12 mouse cellular contexts compared by ENCODE assay signal in the genomic region with DNA sequence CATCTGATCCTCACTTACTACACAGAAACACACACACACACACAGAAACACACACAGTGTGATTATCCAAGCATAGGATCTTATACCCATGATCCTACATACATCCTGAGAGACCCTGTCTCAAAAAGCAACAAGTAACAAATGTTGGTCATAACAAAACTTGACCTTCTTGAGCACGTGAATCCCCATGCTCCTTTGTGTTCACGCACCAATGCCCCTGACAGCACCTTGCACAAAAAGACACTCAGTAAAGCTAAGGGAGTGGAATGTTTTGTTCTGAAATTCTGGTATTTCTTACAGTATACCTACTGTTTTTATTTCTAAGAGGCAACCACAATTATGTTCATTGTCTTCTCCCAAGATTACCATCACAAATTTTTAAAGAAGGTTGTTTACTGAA. TPM values are rescaled to one million over a fixed set of nuclear protein-coding genes. Genes with fewer than 3 reads are reported as not detected.
A peak's percentile ranks its signal among the peaks of the same experiment; 100 is the strongest.
DNase-seq lines count a peak whose midpoint lies in the region; ATAC-seq and TF ChIP-seq lines count a peak whose summit lies in the region.
"Had no signal": no experiment of that assay in that cellular context is flagged by ENCODE, and none has a peak within 500 bp of the region (broad histone marks: within the 10 kb centered on the region; RNA-seq: fewer than 3 reads in every experiment).

No protein-coding gene starts in this region.

- 31% methylated on average over 2 of the region's 2 CpGs for WGBS in cerebellum, adult 2 months
- WGBS in lung, embryonic 16.5 days, result 75% methylated on average over 2 of the region's 2 CpGs
- WGBS in limb, embryonic 12.5 days, result 94% methylated on average over 2 of the region's 2 CpGs
- WGBS in neural tube, embryonic 13.5 days, result 68% methylated on average over 2 of the region's 2 CpGs

- TF ChIP-seq CTCF in cerebellum, adult 2 months (IDR thresholded peaks at IDR 0.05; ENCODE audit: borderline replicate concordance, insufficient read depth, low read depth, low read length), result no peak

- no peak for ATAC-seq in lung, embryonic 16.5 days (ENCODE audit: low read depth)
- no peak for ATAC-seq in limb, embryonic 12.5 days (ENCODE audit: insufficient number of reproducible peaks, insufficient read depth, low FRiP score, low TSS enrichment, low read depth)
- no peak for ATAC-seq in neural tube, embryonic 13.5 days (ENCODE audit: low read depth)
- no peak for ATAC-seq in megakaryocyte-erythroid progenitor cell, adult 5-6 weeks (replicated peaks; ENCODE audit: low FRiP score, low TSS enrichment, poor library complexity, severe bottlenecking)

- peak overlapping the region; percentile 69; the same call in 1 of the 2 replicates for H3K4me2 ChIP-seq in lung, embryonic 16.5 days (ENCODE audit: low read depth, low read length)
- peak overlapping the region; percentile 79 for H3K4me2 ChIP-seq in limb, embryonic 12.5 days
- peak overlapping the region; percentile 84 for H3K4me2 ChIP-seq in neural tube, embryonic 13.5 days

- peaks cover 16% of the 10 kb centered on the region for H3K36me3 ChIP-seq in lung, embryonic 16.5 days (ENCODE audit: control insufficient read depth, insufficient read depth, low read length)
- H3K36me3 ChIP-seq in limb, embryonic 12.5 days, result peaks cover 35% of the 10 kb centered on the region
- peaks cover 24% of the 10 kb centered on the region for H3K36me3 ChIP-seq in neural tube, embryonic 13.5 days

- no peak for TF ChIP-seq POLR2A in cerebellum, adult 2 months (IDR thresholded peaks at IDR 0.05; ENCODE audit: borderline replicate concordance, insufficient read depth, low read length)

- no peak overlapping the region for H3K27ac ChIP-seq in cerebellum, adult 2 months (ENCODE audit: insufficient read depth, low read length)
- H3K27ac ChIP-seq in lung, embryonic 16.5 days (ENCODE audit: low read length), result no peak overlapping the region
- no peak overlapping the region for H3K27ac ChIP-seq in limb, embryonic 12.5 days
- H3K27ac ChIP-seq in neural tube, embryonic 13.5 days (replicated peaks), result no peak overlapping the region

- H3K9me3 ChIP-seq in lung, embryonic 16.5 days (ENCODE audit: control insufficient read depth, low read length), result no peaks in the 10 kb centered on the region
- no peaks in the 10 kb centered on the region for H3K9me3 ChIP-seq in limb, embryonic 12.5 days
- H3K9me3 ChIP-seq in neural tube, embryonic 13.5 days, result no peaks in the 10 kb centered on the region

- no peak for DNase-seq in cerebellum, adult 2 months
- DNase-seq in cerebellum, postnatal 14 days, result no peak
- no peak for DNase-seq in lung, adult 18-20 months
- DNase-seq in layer of hippocampus, adult 9-10 months (ENCODE audit: low spot score), result no peak
- DNase-seq: heart, postnatal 4 days; lung, adult 2 months had no signal

- H3K27me3 ChIP-seq in cerebellum, adult 2 months (ENCODE audit: control insufficient read depth, insufficient read depth, low read length), result no peaks in the 10 kb centered on the region
- H3K27me3 ChIP-seq in lung, embryonic 16.5 days (ENCODE audit: control insufficient read depth, insufficient read depth, low read depth, low read length), result no peaks in the 10 kb centered on the region; the same call in 1 of the 2 replicates
- H3K27me3 ChIP-seq in limb, embryonic 12.5 days, result peaks cover 18% of the 10 kb centered on the region
- peaks cover 9% of the 10 kb centered on the region; the same call in 1 of the 2 replicates for H3K27me3 ChIP-seq in neural tube, embryonic 13.5 days

- peak overlapping the region; percentile 12 for H3K4me3 ChIP-seq in cerebellum, adult 2 months (replicated peaks; ENCODE audit: insufficient read depth, low read depth, low read length)
- H3K4me3 ChIP-seq in lung, embryonic 16.5 days (ENCODE audit: low read length), result no peak overlapping the region
- H3K4me3 ChIP-seq in limb, embryonic 12.5 days (replicated peaks), result peak overlapping the region; percentile 76; the same call in 1 of the 2 replicates
- peak overlapping the region; percentile 78; the same call in 1 of the 2 replicates for H3K4me3 ChIP-seq in neural tube, embryonic 13.5 days

- no peak overlapping the region for H3K9ac ChIP-seq in lung, embryonic 16.5 days (ENCODE audit: low read length)
- 0 out of 2 replicates have a peak overlapping the region, but pooled peaks have one; percentile 80 for H3K9ac ChIP-seq in limb, embryonic 12.5 days (replicated peaks)
- peak overlapping the region; percentile 88; the same call in 1 of the 2 replicates for H3K9ac ChIP-seq in neural tube, embryonic 13.5 days

- peaks cover 6% of the 10 kb centered on the region; the same call in 1 of the 2 replicates for H3K4me1 ChIP-seq in cerebellum, adult 2 months (ENCODE audit: control insufficient read depth, insufficient read depth, low read length)
- H3K4me1 ChIP-seq in lung, embryonic 16.5 days (replicated peaks; ENCODE audit: control insufficient read depth, insufficient read depth, low read length), result peaks cover 16% of the 10 kb centered on the region
- peaks cover 16% of the 10 kb centered on the region for H3K4me1 ChIP-seq in limb, embryonic 12.5 days (replicated peaks)
- H3K4me1 ChIP-seq in neural tube, embryonic 13.5 days (replicated peaks), result peaks cover 24% of the 10 kb centered on the region

RNA-seq across cellular contexts. Expression of a gene that starts 1.2 kb away (rescaled TPM):
- polyA plus RNA-seq in cerebellum, adult 2 months (2012; rRNA removed), result 89.9 and 102 TPM in 2 replicates
- polyA plus RNA-seq in lung, embryonic 16.5 days (2015; fragmentation: Nextera tagmentation; extraction: Ambion mirVana), result 174 and 183 TPM in 2 replicates
- polyA plus RNA-seq in limb, embryonic 12.5 days (2016; fragmentation: Nextera tagmentation; extraction: Ambion mirVana), result 260 and 269 TPM in 2 replicates
- 134 TPM in 2 replicates for polyA plus RNA-seq in neural tube, embryonic 13.5 days (2015; fragmentation: Nextera tagmentation; extraction: Ambion mirVana)
- total RNA-seq in megakaryocyte-erythroid progenitor cell, adult 5-6 weeks (2014; fragmentation: Nextera tagmentation), result 335 and 342 TPM in 2 replicates
- 171 and 175 TPM in 2 replicates for total RNA-seq in megakaryocyte-erythroid progenitor cell, adult 5-6 weeks (2017)

RNA-seq across cellular contexts. Expression of a gene that starts 1.4 kb away (rescaled TPM):
- 0.57 and 0.65 TPM in 2 replicates for polyA plus RNA-seq in cerebellum, adult 2 months (2012; rRNA removed)
- polyA plus RNA-seq in lung, embryonic 16.5 days (2015; fragmentation: Nextera tagmentation; extraction: Ambion mirVana), result 3.9 and 5.4 TPM in 2 replicates
- polyA plus RNA-seq in limb, embryonic 12.5 days (2016; fragmentation: Nextera tagmentation; extraction: Ambion mirVana), result 0.99 and 1.1 TPM in 2 replicates
- polyA plus RNA-seq in neural tube, embryonic 13.5 days (2015; fragmentation: Nextera tagmentation; extraction: Ambion mirVana), result 0.89 and 0.91 TPM in 2 replicates
- 2.0 TPM in 1 of 2 replicates, not detected in the other for total RNA-seq in megakaryocyte-erythroid progenitor cell, adult 5-6 weeks (2014; fragmentation: Nextera tagmentation)
- total RNA-seq in megakaryocyte-erythroid progenitor cell, adult 5-6 weeks (2017), result not detected in 2 replicates
- total RNA-seq: common myeloid progenitor, adult 5-6 weeks had no signal

RNA-seq across cellular contexts. Expression of a gene that starts 5.4 kb away (rescaled TPM):
- not detected in 2 replicates for polyA plus RNA-seq in cerebellum, adult 2 months (2012; rRNA removed)
- 0.09 TPM in 1 of 2 replicates, not detected in the other for polyA plus RNA-seq in lung, embryonic 16.5 days (2015; fragmentation: Nextera tagmentation; extraction: Ambion mirVana)
- not detected in 2 replicates for polyA plus RNA-seq in limb, embryonic 12.5 days (2016; fragmentation: Nextera tagmentation; extraction: Ambion mirVana)
- not detected in 2 replicates for polyA plus RNA-seq in neural tube, embryonic 13.5 days (2015; fragmentation: Nextera tagmentation; extraction: Ambion mirVana)
- total RNA-seq in megakaryocyte-erythroid progenitor cell, adult 5-6 weeks (2014; fragmentation: Nextera tagmentation), result not detected in 2 replicates
- not detected in 2 replicates for total RNA-seq in megakaryocyte-erythroid progenitor cell, adult 5-6 weeks (2017)
- total RNA-seq: common myeloid progenitor, adult 5-6 weeks; heart, postnatal 4 days had no signal
- polyA plus RNA-seq: thymus, postnatal 0 days had no signal

RNA-seq across cellular contexts. Expression of a gene that starts 21.2 kb away (rescaled TPM):
- polyA plus RNA-seq in cerebellum, adult 2 months (2012; rRNA removed), result 207 and 211 TPM in 2 replicates
- polyA plus RNA-seq in lung, embryonic 16.5 days (2015; fragmentation: Nextera tagmentation; extraction: Ambion mirVana), result 0.18 and 0.63 TPM in 2 replicates
- polyA plus RNA-seq in limb, embryonic 12.5 days (2016; fragmentation: Nextera tagmentation; extraction: Ambion mirVana), result 0.25 and 0.41 TPM in 2 replicates
- 0.11 and 0.24 TPM in 2 replicates for polyA plus RNA-seq in neural tube, embryonic 13.5 days (2015; fragmentation: Nextera tagmentation; extraction: Ambion mirVana)
- 0.40 and 1.1 TPM in 2 replicates for total RNA-seq in megakaryocyte-erythroid progenitor cell, adult 5-6 weeks (2014; fragmentation: Nextera tagmentation)
- total RNA-seq in megakaryocyte-erythroid progenitor cell, adult 5-6 weeks (2017), result 0.08 and 1.5 TPM in 2 replicates

RNA-seq across cellular contexts. Expression of a gene that starts 43.9 kb away (rescaled TPM):
- 6.8 and 9.6 TPM in 2 replicates for polyA plus RNA-seq in cerebellum, adult 2 months (2012; rRNA removed)
- polyA plus RNA-seq in lung, embryonic 16.5 days (2015; fragmentation: Nextera tagmentation; extraction: Ambion mirVana), result 51.5 and 56.7 TPM in 2 replicates
- not detected in 2 replicates for polyA plus RNA-seq in limb, embryonic 12.5 days (2016; fragmentation: Nextera tagmentation; extraction: Ambion mirVana)
- 2.1 and 2.6 TPM in 2 replicates for polyA plus RNA-seq in neural tube, embryonic 13.5 days (2015; fragmentation: Nextera tagmentation; extraction: Ambion mirVana)
- not detected in 2 replicates for total RNA-seq in megakaryocyte-erythroid progenitor cell, adult 5-6 weeks (2014; fragmentation: Nextera tagmentation)
- not detected in 2 replicates for total RNA-seq in megakaryocyte-erythroid progenitor cell, adult 5-6 weeks (2017)
- total RNA-seq: common myeloid progenitor, adult 5-6 weeks had no signal
